ENCODE assay signal across 9 mouse cellular contexts in the genomic region with DNA sequence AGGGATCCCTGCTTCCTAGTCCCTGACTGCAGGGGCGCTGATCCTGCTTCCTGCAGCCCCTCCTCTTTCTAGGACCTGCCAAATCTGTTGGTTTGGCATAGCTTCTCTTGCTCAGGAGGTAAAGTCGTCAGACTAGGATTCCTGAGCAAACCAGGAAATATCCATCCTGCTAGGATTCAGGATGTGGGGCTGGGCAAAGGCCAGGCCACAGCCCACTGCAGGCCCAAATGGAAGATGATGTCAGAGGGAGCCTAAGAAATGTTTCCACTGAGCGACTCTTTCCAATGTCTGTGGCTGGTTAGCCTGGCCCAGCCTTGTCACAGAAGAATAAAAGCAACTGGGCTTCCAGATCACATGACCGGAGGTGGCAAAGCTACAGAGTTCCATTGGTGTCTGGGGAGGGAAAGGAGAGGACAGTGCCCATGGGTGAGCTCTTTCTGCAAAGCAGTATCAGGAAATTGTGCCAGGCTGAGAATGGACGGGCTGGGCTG. TPM values are rescaled to one million over a fixed set of nuclear protein-coding genes. Genes with fewer than 3 reads are reported as not detected.
DNase-seq lines count a peak whose midpoint lies in the region.
"Had no signal": no experiment of that assay in that cellular context is flagged by ENCODE, and none has a peak within 500 bp of the region (broad histone marks: within the 10 kb centered on the region; RNA-seq: fewer than 3 reads in every experiment).

No protein-coding gene starts in this region.

- H3K4me1 ChIP-seq in brown adipose tissue, adult 24 weeks (ENCODE audit: control insufficient read depth, insufficient read depth, insufficient read length, low read length): peaks cover 9% of the 10 kb centered on the region

- peak overlapping the region; percentile 60 for H3K27ac ChIP-seq in brown adipose tissue, adult 24 weeks (replicated peaks; ENCODE audit: low read depth, low read length)
- H3K27ac ChIP-seq: liver, embryonic 13.5 days had no signal

- intact Hi-C loops in gastrocnemius, postnatal 14 days (cut with DNase I; ENCODE audit: low total_unique reads): no loop called here
- intact Hi-C loops in heart, postnatal 10 days (cut with DNase I): no loop called here

- H3K4me3 ChIP-seq in brown adipose tissue, adult 24 weeks (ENCODE audit: insufficient read depth, low read depth, low read length): no peak overlapping the region
- H3K4me3 ChIP-seq: liver, embryonic 13.5 days had no signal

- DNase-seq in gastrocnemius, postnatal 14 days: peak; percentile 36
- no peak for DNase-seq in gastrocnemius, adult 8-10 months (ENCODE audit: low spot score in 2 of 2)
- DNase-seq in heart, postnatal 10 days: peak; percentile 72
- peak; percentile 11 for DNase-seq in lung, postnatal 14 days
- no peak for DNase-seq in ovary, adult 18-20 months (ENCODE audit: low spot score)
- no peak for DNase-seq in spleen, postnatal 10 days (ENCODE audit: low spot score in 2 of 2)
- DNase-seq in spleen, adult 18-20 months: no peak
- DNase-seq: liver, embryonic 13.5 days had no signal

RNA-seq across cellular contexts. Expression of gene Sphk1, which starts 7.0 kb away (rescaled TPM):
- total RNA-seq in gastrocnemius, postnatal 14 days (2021): 1 to 10 TPM; 1.6 to 2.6 TPM
- total RNA-seq in gastrocnemius, adult 8-10 months (2022): under 1 TPM; 0.15 to 0.75 (median 0.51) TPM
- polyA plus RNA-seq in brown adipose tissue, adult 24 weeks (2012; ENCODE audit: insufficient read depth, insufficient read length, missing spikeins): not detected in 2 replicates
- 1 to 10 TPM; 2.5 to 3.9 TPM for total RNA-seq in heart, postnatal 10 days (2021)

RNA-seq across cellular contexts. Expression of gene Prpsap1, which starts 29.7 kb away (rescaled TPM):
- 10 to 100 TPM; 22.4 to 24.6 TPM for total RNA-seq in gastrocnemius, postnatal 14 days (2021)
- 10 to 100 TPM; 10.4 to 12.7 (median 11.5) TPM for total RNA-seq in gastrocnemius, adult 8-10 months (2022)
- 19.2 and 19.3 TPM in 2 replicates for polyA plus RNA-seq in brown adipose tissue, adult 24 weeks (2012; ENCODE audit: insufficient read depth, insufficient read length, missing spikeins)
- total RNA-seq in heart, postnatal 10 days (2021): 10 to 100 TPM; 45.3 to 45.8 TPM

RNA-seq across cellular contexts. Expression of gene Ube2o, which starts 57.5 kb away (rescaled TPM):
- total RNA-seq in gastrocnemius, postnatal 14 days (2021): 10 to 100 TPM; 23.4 to 25.6 TPM
- 10 to 100 TPM; 22.4 to 27.6 (median 22.5) TPM for total RNA-seq in gastrocnemius, adult 8-10 months (2022)
- 7.1 and 7.8 TPM in 2 replicates for polyA plus RNA-seq in brown adipose tissue, adult 24 weeks (2012; ENCODE audit: insufficient read depth, insufficient read length, missing spikeins)
- total RNA-seq in heart, postnatal 10 days (2021): 10 to 100 TPM; 28.5 to 33.7 TPM

RNA-seq across cellular contexts. Expression of gene Qrich2, which starts 57.7 kb away (rescaled TPM):
- not detected for total RNA-seq in gastrocnemius, postnatal 14 days (2021)
- total RNA-seq in gastrocnemius, adult 8-10 months (2022): not detected
- not detected in 2 replicates for polyA plus RNA-seq in brown adipose tissue, adult 24 weeks (2012; ENCODE audit: insufficient read depth, insufficient read length, missing spikeins)
- total RNA-seq in heart, postnatal 10 days (2021): not detected
- polyA plus RNA-seq: liver, embryonic 13.5 days had no signal

Comparison
In these comparisons a context has a peak if more than half of its experiments do, and no peak if none do; other contexts are left out.
1. DNase-seq: peak in gastrocnemius, postnatal 14 days (single experiment), heart, postnatal 10 days (2 of 2) and lung, postnatal 14 days (single experiment); none in gastrocnemius, adult 8-10 months (0 of 2), ovary, adult 18-20 months (single experiment), spleen, postnatal 10 days (0 of 2) and spleen, adult 18-20 months (0 of 2).